Comparison of ENCODE assay signal across 28 mouse cellular contexts in genomic region chr6:116013687-116014086, GRCm38 (mm10). TPM values are rescaled to one million over a fixed set of nuclear protein-coding genes. Genes with fewer than 3 reads are reported as not detected.
DNase-seq lines count a peak whose midpoint lies in the region; ATAC-seq and TF ChIP-seq lines count a peak whose summit lies in the region.
"Had no signal": no experiment of that assay in that cellular context is flagged by ENCODE, and none has a peak within 500 bp of the region (broad histone marks: within the 10 kb centered on the region; RNA-seq: fewer than 3 reads in every experiment).

No protein-coding gene starts in this region.

- H3K27me3 ChIP-seq in liver, postnatal 0 days (ENCODE audit: insufficient read depth, low read length) = no peaks in the 10 kb centered on the region
- H3K27me3 ChIP-seq in liver, embryonic 11.5 days (replicated peaks; ENCODE audit: control insufficient read depth, insufficient read depth, low read length) = no peaks in the 10 kb centered on the region
- H3K27me3 ChIP-seq in thymus, adult 2 months (ENCODE audit: control insufficient read depth, insufficient read depth, low read length) = no peaks in the 10 kb centered on the region
- H3K27me3 ChIP-seq: heart, embryonic 15.5 days; hindbrain, embryonic 12.5 days; intestine, embryonic 15.5 days; limb, embryonic 15.5 days; midbrain, embryonic 12.5 days; neural tube, embryonic 13.5 days had no signal

- no peaks in the 10 kb centered on the region for H3K4me1 ChIP-seq in liver, postnatal 0 days (ENCODE audit: insufficient read depth)
- H3K4me1 ChIP-seq in liver, embryonic 11.5 days (replicated peaks; ENCODE audit: control insufficient read depth, insufficient read depth, low read length) = no peaks in the 10 kb centered on the region
- H3K4me1 ChIP-seq in bone marrow, adult 2 months (ENCODE audit: control insufficient read depth, insufficient read depth, low read length) = peaks cover 2% of the 10 kb centered on the region; the same call in 1 of the 2 replicates
- 0 out of 2 replicates have a peak, but pooled peaks cover 2% of the 10 kb centered on the region for H3K4me1 ChIP-seq in thymus, adult 2 months (replicated peaks; ENCODE audit: control insufficient read depth, insufficient read depth, low read length)
- H3K4me1 ChIP-seq: hindbrain, embryonic 12.5 days; intestine, embryonic 15.5 days; limb, embryonic 15.5 days; midbrain, embryonic 12.5 days; neural tube, embryonic 13.5 days had no signal

- no peak overlapping the region for H3K4me3 ChIP-seq in liver, postnatal 0 days (ENCODE audit: low read depth, low read length)
- H3K4me3 ChIP-seq in liver, embryonic 11.5 days (ENCODE audit: low read depth, low read length) = no peak overlapping the region
- no peak overlapping the region for H3K4me3 ChIP-seq in bone marrow, adult 2 months (replicated peaks; ENCODE audit: control insufficient read depth, low read depth, low read length)
- H3K4me3 ChIP-seq in macrophage (ENCODE audit: inconsistent target) = no peak overlapping the region
- no peak overlapping the region for H3K4me3 ChIP-seq in thymus, adult 2 months (ENCODE audit: control insufficient read depth, insufficient read depth, low read length)
- H3K4me3 ChIP-seq: erythroblast, embryonic 14.5 days; heart, embryonic 15.5 days; hindbrain, embryonic 12.5 days; intestine, embryonic 15.5 days; limb, embryonic 15.5 days; midbrain, embryonic 12.5 days; neural tube, embryonic 13.5 days had no signal

- peak overlapping the region; percentile 69 for H3K27ac ChIP-seq in liver, postnatal 0 days (ENCODE audit: low read depth)
- H3K27ac ChIP-seq in liver, embryonic 11.5 days (ENCODE audit: low read depth, low read length) = no peak overlapping the region
- peak overlapping the region; percentile 93 for H3K27ac ChIP-seq in bone marrow, adult 2 months (ENCODE audit: control insufficient read depth, insufficient read depth, low read depth, low read length, poor library complexity)
- peak overlapping the region; percentile 86 for H3K27ac ChIP-seq in macrophage
- H3K27ac ChIP-seq in thymus, adult 2 months (ENCODE audit: control insufficient read depth, insufficient read depth, low read length) = no peak overlapping the region
- H3K27ac ChIP-seq: heart, embryonic 15.5 days; hindbrain, embryonic 12.5 days; hindbrain, postnatal 0 days; intestine, embryonic 15.5 days; kidney, postnatal 0 days; limb, embryonic 15.5 days; midbrain, embryonic 12.5 days; neural tube, embryonic 13.5 days had no signal

- no peak for DNase-seq in liver, postnatal 0 days
- no peak for DNase-seq in liver, embryonic 11.5 days (ENCODE audit: low spot score)
- no peak for DNase-seq in ovary, postnatal 10 days (ENCODE audit: low spot score)
- DNase-seq in urinary bladder, postnatal 10 days (ENCODE audit: low spot score) = no peak
- DNase-seq in thymus, adult 2 months = no peak
- DNase-seq: adrenal gland, adult 2 months; adrenal gland, postnatal 36 days; cerebellum, adult 11 months; kidney, adult 2 months; kidney, postnatal 4 days; layer of hippocampus, postnatal 36 days; left cerebral cortex, postnatal 4 days; retina, postnatal 1 day; right cerebral cortex, postnatal 14 days; thymus, postnatal 25 days had no signal

- no peak for TF ChIP-seq CTCF in liver, postnatal 0 days (IDR thresholded peaks at IDR 0.05; ENCODE audit: low read depth)
- no peak for TF ChIP-seq CTCF in bone marrow, adult 2 months (IDR thresholded peaks at IDR 0.05; ENCODE audit: control insufficient read depth, insufficient read depth, low read length)
- TF ChIP-seq CTCF in thymus, adult 2 months (IDR thresholded peaks at IDR 0.05; ENCODE audit: borderline replicate concordance, control insufficient read depth, extremely low read depth, insufficient read depth, low read length, poor library complexity) = no peak

- TF ChIP-seq POLR2A in bone marrow, adult 2 months (IDR thresholded peaks at IDR 0.05; ENCODE audit: borderline replicate concordance, control insufficient read depth, low read depth, low read length) = no peak
- no peak for TF ChIP-seq POLR2A in thymus, adult 2 months (IDR thresholded peaks at IDR 0.05; ENCODE audit: control insufficient read depth, extremely low read depth, insufficient read depth, low read length, poor library complexity)

- no peaks in the 10 kb centered on the region for H3K36me3 ChIP-seq in liver, postnatal 0 days (replicated peaks; ENCODE audit: insufficient read depth, low read length)
- no peaks in the 10 kb centered on the region for H3K36me3 ChIP-seq in liver, embryonic 11.5 days (ENCODE audit: control insufficient read depth, insufficient read depth, low read length)
- no peaks in the 10 kb centered on the region for H3K36me3 ChIP-seq in macrophage (ENCODE audit: inconsistent target)
- H3K36me3 ChIP-seq in thymus, adult 2 months (ENCODE audit: control insufficient read depth, insufficient read depth, low read length) = no peaks in the 10 kb centered on the region
- H3K36me3 ChIP-seq: heart, embryonic 15.5 days; hindbrain, embryonic 12.5 days; intestine, embryonic 15.5 days; limb, embryonic 15.5 days; midbrain, embryonic 12.5 days; neural tube, embryonic 13.5 days had no signal

- no peak for TF ChIP-seq EP300 in liver, postnatal 0 days (IDR thresholded peaks at IDR 0.05; ENCODE audit: low read depth)

- peak; percentile 28; the same call in 1 of the 2 replicates for ATAC-seq in liver, postnatal 0 days
- ATAC-seq in liver, embryonic 11.5 days (replicated peaks; ENCODE audit: low FRiP score) = no peak
- ATAC-seq: activated CD4-positive, CD25-positive, alpha-beta regulatory T cell, adult 4 months; forebrain, embryonic 16.5 days; hindbrain, postnatal 0 days; intestine, embryonic 15.5 days had no signal

- H3K9ac ChIP-seq in liver, postnatal 0 days (replicated peaks) = no peak overlapping the region
- no peak overlapping the region for H3K9ac ChIP-seq in liver, embryonic 11.5 days (ENCODE audit: low read depth, low read length)
- H3K9ac ChIP-seq: heart, embryonic 15.5 days; hindbrain, embryonic 12.5 days; intestine, embryonic 15.5 days; limb, embryonic 15.5 days; midbrain, embryonic 12.5 days; neural tube, embryonic 13.5 days had no signal

- H3K4me2 ChIP-seq in liver, postnatal 0 days (ENCODE audit: low read depth, low read length) = no peak overlapping the region
- no peak overlapping the region for H3K4me2 ChIP-seq in liver, embryonic 11.5 days
- H3K4me2 ChIP-seq: heart, embryonic 15.5 days; hindbrain, embryonic 12.5 days; intestine, embryonic 15.5 days; limb, embryonic 15.5 days; midbrain, embryonic 12.5 days; neural tube, embryonic 13.5 days had no signal

- H3K79me2 ChIP-seq in macrophage (ENCODE audit: inconsistent target) = no peaks in the 10 kb centered on the region

- H3K9me3 ChIP-seq in liver, postnatal 0 days (ENCODE audit: low read length) = no peaks in the 10 kb centered on the region
- no peaks in the 10 kb centered on the region for H3K9me3 ChIP-seq in liver, embryonic 11.5 days (ENCODE audit: control insufficient read depth, low read length)
- H3K9me3 ChIP-seq: heart, embryonic 15.5 days; hindbrain, embryonic 12.5 days; intestine, embryonic 15.5 days; limb, embryonic 15.5 days; midbrain, embryonic 12.5 days; neural tube, embryonic 13.5 days had no signal

- 25% methylated on average over 3 of the region's 3 CpGs for WGBS in liver, postnatal 0 days (ENCODE audit: insufficient replicate concordance)
- WGBS in liver, embryonic 11.5 days = 54% methylated on average over 3 of the region's 3 CpGs
- WGBS in bone marrow, adult 2 months = 16% methylated on average over 3 of the region's 3 CpGs
- 4% methylated on average over 3 of the region's 3 CpGs for WGBS in macrophage (ENCODE audit: missing documents)
- 48% methylated on average over 3 of the region's 3 CpGs for WGBS in thymus, adult 2 months

RNA-seq across cellular contexts. Expression of gene Plxnd1, which starts 18.9 kb away (rescaled TPM):
- 8.5 and 8.7 TPM in 2 replicates for polyA plus RNA-seq in liver, postnatal 0 days (2015; fragmentation: Nextera tagmentation; extraction: Ambion mirVana)
- polyA plus RNA-seq in liver, embryonic 11.5 days (2014; fragmentation: Nextera tagmentation; extraction: Ambion mirVana) = 25.6 and 27.8 TPM in 2 replicates
- 13.7 and 23.8 TPM in 2 replicates for polyA plus RNA-seq in bone marrow, adult 2 months (2011; ENCODE audit: insufficient read depth, insufficient read length, low replicate concordance, missing spikeins)
- 1,000 to 10,000 TPM in 1 of 26 experiments, 100 to 1,000 TPM in 25; 192 to 1,896 (median 380) TPM for total RNA-seq in macrophage (2018; cell fraction: chromatin; rRNA removed)
- 100 to 1,000 TPM; 198 to 344 (median 273) TPM for total RNA-seq in macrophage (2018; cell fraction: cytosol; rRNA removed)
- total RNA-seq in macrophage (2018; cell fraction: nucleus; rRNA removed) = 100 to 1,000 TPM; 233 to 720 (median 426) TPM
- 130 to 283 TPM (median 243 TPM) in 3 replicates for polyA plus RNA-seq in macrophage (2018)
- 466 and 519 TPM in 2 replicates for polyA plus RNA-seq in thymus, adult 2 months (2012; rRNA removed)

Comparison
In these comparisons a context has a peak if more than half of its experiments do, and no peak if none do; other contexts are left out.
1. H3K27ac ChIP-seq: peak in liver, postnatal 0 days (single experiment), bone marrow, adult 2 months (single experiment) and macrophage (single experiment); none in liver, embryonic 11.5 days (single experiment) and thymus, adult 2 months (single experiment).